Mouse (Mus musculus): ENCODE data around the gene Spink4.
"Not testable (repeated sequence)": the region's sequence is repeated elsewhere in the genome, so short reads cannot be mapped to it uniquely, and the experiment has no call there.

Gene Spink4

GRCm38 (mm10) chr4:40900612-40901011 lies 19.2 kb upstream of the Spink4 start:
- DNase-seq (ENCODE audit: extremely low read depth, low read depth): no peak

GRCm38 (mm10) chr4:40906298-40906697 lies 13.6 kb upstream of the Spink4 start:
- DNase-seq (ENCODE audit: extremely low read depth, low read depth): peak; percentile 40

- no peak for DNase-seq (ENCODE audit: extremely low read depth, low read depth)
Observed at GRCm38 (mm10) chr4:40908261-40908969, 11.4 kb upstream of the Spink4 start.

- peak; percentile 25 for DNase-seq (ENCODE audit: extremely low read depth, low read depth)
Observed at GRCm38 (mm10) chr4:40914287-40914867, 5.5 kb upstream of the Spink4 start.

- DNase-seq (ENCODE audit: extremely low read depth, low read depth): no peak
Observed at GRCm38 (mm10) chr4:40915947-40916346, 3.9 kb upstream of the Spink4 start.

- no peak for DNase-seq (ENCODE audit: extremely low read depth, low read depth)
Observed at GRCm38 (mm10) chr4:40916592-40917155, 3.2 kb upstream of the Spink4 start.

GRCm38 (mm10) chr4:40920576-40920975 lies 724 bp downstream of the Spink4 start:
- DNase-seq (ENCODE audit: extremely low read depth, low read depth): no peak

GRCm38 (mm10) chr4:40921288-40921687 lies 1.4 kb downstream of the Spink4 start:
- no peak for DNase-seq (ENCODE audit: extremely low read depth, low read depth)

- no peak for DNase-seq (ENCODE audit: extremely low read depth, low read depth)
Observed at GRCm38 (mm10) chr4:40923087-40923651, 3.3 kb downstream of the Spink4 start.

- DNase-seq (ENCODE audit: extremely low read depth, low read depth): no peak
Observed at GRCm38 (mm10) chr4:40925568-40925967, 5.7 kb downstream of the Spink4 start.

- no peak for DNase-seq (ENCODE audit: extremely low read depth, low read depth)
Observed at GRCm38 (mm10) chr4:40929046-40929445, 9.2 kb downstream of the Spink4 start.

GRCm38 (mm10) chr4:40933694-40934093 lies 13.8 kb downstream of the Spink4 start:
- DNase-seq (ENCODE audit: extremely low read depth, low read depth): no peak

GRCm38 (mm10) chr4:40934369-40934768 lies 14.5 kb downstream of the Spink4 start:
- not testable (repeated sequence) for DNase-seq (ENCODE audit: extremely low read depth, low read depth)

- no peak for DNase-seq (ENCODE audit: extremely low read depth, low read depth)
Observed at GRCm38 (mm10) chr4:40936175-40936839, 16.5 kb downstream of the Spink4 start.

GRCm38 (mm10) chr4:40938793-40939192 lies 18.9 kb downstream of the Spink4 start:
- no peak for DNase-seq (ENCODE audit: extremely low read depth, low read depth)

- no peak for DNase-seq (ENCODE audit: extremely low read depth, low read depth)
Observed at GRCm38 (mm10) chr4:40943651-40944050, 23.8 kb downstream of the Spink4 start.

GRCm38 (mm10) chr4:40946516-40947121 lies 26.8 kb downstream of the Spink4 start:
- DNase-seq (ENCODE audit: extremely low read depth, low read depth): peak; percentile 30

GRCm38 (mm10) chr4:40947565-40948159 lies 27.8 kb downstream of the Spink4 start:
- no peak for DNase-seq (ENCODE audit: extremely low read depth, low read depth)

- peak; percentile 93 for DNase-seq (ENCODE audit: extremely low read depth, low read depth)
Observed at GRCm38 (mm10) chr4:40948160-40948708, 28.4 kb downstream of the Spink4 start, which contains the start of the genes Bag1 and Chmp5. TSS of gene Bag1 (minus strand) at chr4:40948294. TSS of gene Chmp5 (plus strand) at chr4:40948407.

GRCm38 (mm10) chr4:40953521-40953920 lies 33.7 kb downstream of the Spink4 start:
- DNase-seq (ENCODE audit: extremely low read depth, low read depth): peak; percentile 44

GRCm38 (mm10) chr4:40955942-40956341 lies 36.1 kb downstream of the Spink4 start:
- peak; percentile 39 for DNase-seq (ENCODE audit: extremely low read depth, low read depth)

Measured in MEL-GATA-1-ER (cell line).